Mouse (Mus musculus) heart, embryonic 16.5 days (tissue): Measurements from ENCODE around the gene Nacc2. TPM values are rescaled to one million over a fixed set of nuclear protein-coding genes. Genes with fewer than 3 reads are reported as not detected.

Source experiments
- ATAC-seq: fragments of 200-750 bp; cut with Nextera tagmentation; replicated peaks from 2 replicates; pipeline ENCODE4 v1.8.0; 2017; ENCODE audit warnings: moderate number of reproducible peaks; ENCODE audit not compliant: insufficient read depth, low FRiP score; ENCODE audit errors: extremely low read depth
- H3K27ac ChIP-seq: fragments of 300-500 bp; sonication (generic); 2 replicates; pipeline ENCODE4 v1.5.1; 2014; ENCODE audit warnings: mild to moderate bottlenecking, low read length, control low read depth, moderate library complexity
- H3K27me3 ChIP-seq: fragments of 300-500 bp; sonication (generic); 2 replicates; pipeline ENCODE4 v1.6.1; 2014; ENCODE audit warnings: low read length, mixed read lengths; ENCODE audit not compliant: control insufficient read depth, insufficient read depth
- H3K36me3 ChIP-seq: fragments of 300-500 bp; sonication (generic); 2 replicates; pipeline ENCODE4 v1.6.1; 2014; ENCODE audit not compliant: control insufficient read depth, insufficient read depth
- H3K4me1 ChIP-seq: fragments of 300-500 bp; sonication (generic); 2 replicates; pipeline ENCODE4 v1.6.1; 2014; ENCODE audit warnings: low read length, mixed read lengths; ENCODE audit not compliant: control insufficient read depth, insufficient read depth
- H3K4me2 ChIP-seq: fragments of 300-500 bp; sonication (generic); 2 replicates; pipeline ENCODE4 v1.6.1; 2014; ENCODE audit warnings: low read depth, mild to moderate bottlenecking, control low read depth, low read length
- H3K4me3 ChIP-seq: fragments of 300-500 bp; sonication (generic); 2 replicates; pipeline ENCODE4 v1.5.1; 2014; ENCODE audit warnings: mild to moderate bottlenecking, control low read depth, low read length
- H3K9ac ChIP-seq: fragments of 300-500 bp; sonication (generic); 2 replicates; pipeline ENCODE4 v1.6.1; 2014; ENCODE audit warnings: low read length, control low read depth
- H3K9me3 ChIP-seq: fragments of 300-500 bp; sonication (generic); replicated peaks from 2 replicates; pipeline ENCODE4 v1.6.1; 2016; ENCODE audit warnings: low read length; ENCODE audit not compliant: control insufficient read depth
- WGBS: fragments of 180-500 bp; shearing (Covaris S2); extraction: QIAGEN DNeasy Blood & Tissue Kit; methylation state at CpG from one replicate; pipeline ENCODE4 v1.1.7; 2014; 5-methylcytosine and 5-hydroxymethylcytosine counted together
- polyA plus RNA-seq: library from polyadenylated mRNA; unstranded; fragments of >200 nt; fragmentation: Nextera tagmentation; extraction: Ambion mirVana; gene quantifications from 2 replicates; pipeline ENCODE4 v1.2.1, GENCODE M21; 2015

The Nacc2 gene
- polyA plus RNA-seq, 1 experiment from 2014 or later: 8.0 TPM

GRCm38 (mm10) chr2:26129962-26130361 lies 6.9 kb upstream of the Nacc2 start:
- H3K4me3 ChIP-seq: no peak overlapping the region
- 64% methylated on average over 3 of the region's 3 CpGs for WGBS
- no peak overlapping the region for H3K4me2 ChIP-seq
- H3K4me1 ChIP-seq: peaks cover 14% of the 10 kb centered on the region
- no peaks in the 10 kb centered on the region for H3K36me3 ChIP-seq
- no peak for ATAC-seq
- no peak overlapping the region for H3K9ac ChIP-seq
- no peak overlapping the region for H3K27ac ChIP-seq
- no peaks in the 10 kb centered on the region for H3K27me3 ChIP-seq
- no peaks in the 10 kb centered on the region for H3K9me3 ChIP-seq

DNA sequence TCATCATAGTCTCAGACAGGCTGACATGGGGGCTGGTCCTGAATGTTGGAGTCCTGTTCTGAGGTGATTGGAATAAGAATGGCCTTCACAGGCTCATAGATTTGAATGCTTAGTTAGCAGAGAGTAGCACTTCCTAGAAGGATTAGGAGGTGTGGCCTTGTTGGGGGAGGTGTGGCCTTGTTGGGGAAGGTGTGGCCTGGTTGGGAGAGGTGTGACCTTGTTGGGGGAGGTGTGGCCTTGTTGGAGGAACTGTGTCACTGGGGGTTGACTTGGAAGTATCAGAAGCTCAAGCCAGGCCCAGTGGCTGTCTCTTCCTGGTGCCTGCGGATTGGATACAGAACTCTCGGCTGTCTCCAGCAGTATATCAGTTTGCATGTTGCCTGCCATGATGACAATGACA lies 6.3 kb upstream of the Nacc2 start:
- WGBS: 86% methylated on average over 2 of the region's 2 CpGs
- ATAC-seq: no peak
- Histone ChIP-seq H3K9me3 (no peaks in the 10 kb centered on the region), H3K27me3 (no peaks in the 10 kb centered on the region), H3K36me3 (no peaks in the 10 kb centered on the region), H3K4me1 (peaks cover 14% of the 10 kb centered on the region), H3K4me3 (no peak overlapping the region), H3K4me2 (no peak overlapping the region), H3K27ac (no peak overlapping the region), H3K9ac (no peak overlapping the region)

DNA sequence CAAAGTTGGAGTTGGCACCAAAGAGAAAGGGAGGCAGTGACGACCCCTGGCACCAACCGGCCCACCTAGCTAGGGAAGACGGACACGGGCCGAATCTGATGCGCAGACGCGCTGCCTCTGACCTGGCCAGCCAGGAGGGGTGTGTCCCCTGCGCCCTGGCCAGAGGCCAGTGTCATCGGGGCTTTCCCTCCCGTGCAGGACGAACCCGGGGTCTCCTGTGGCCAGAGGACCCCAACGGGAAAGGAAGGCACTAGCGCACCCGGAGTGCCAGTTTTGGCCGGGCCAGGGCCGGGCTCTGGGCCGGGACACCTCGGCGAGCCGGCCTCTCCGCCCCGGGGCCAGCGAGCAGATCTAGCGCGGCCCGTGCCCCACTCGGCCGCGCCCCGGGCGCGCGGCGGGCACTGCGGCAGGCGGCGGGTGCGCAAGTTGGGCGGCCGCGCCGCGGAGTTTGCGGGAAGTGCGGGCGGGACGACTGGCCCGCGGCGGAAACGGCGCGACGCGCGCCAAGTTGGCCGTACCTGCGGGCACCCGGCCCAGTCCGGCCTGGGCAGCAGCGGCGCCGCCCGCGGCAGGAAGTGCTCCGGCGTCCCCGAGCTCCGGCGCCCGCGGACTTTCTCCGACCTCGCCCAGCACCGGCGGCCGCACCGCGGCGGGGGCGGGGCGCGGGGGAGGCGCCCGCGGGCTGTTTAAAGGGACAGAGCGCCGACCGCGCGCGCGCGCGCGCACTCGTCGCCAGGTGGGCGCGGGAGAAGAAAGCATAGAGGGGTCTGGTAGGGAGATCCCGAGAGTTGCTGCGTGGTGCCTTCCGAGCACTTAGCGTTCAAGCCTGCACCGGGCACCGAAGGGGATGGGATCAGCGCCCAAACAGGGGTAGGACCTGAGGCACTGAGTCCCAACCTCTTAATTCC lies 595 bp downstream of the Nacc2 start:
- under 1% methylated on average over 99 of the region's 109 CpGs for WGBS
- ATAC-seq: peak; percentile 64
- H3K4me1 ChIP-seq: peaks cover 31% of the 10 kb centered on the region
- peak overlapping the region; percentile 97 for H3K4me2 ChIP-seq
- H3K27me3 ChIP-seq: no peaks in the 10 kb centered on the region
- no peaks in the 10 kb centered on the region for H3K9me3 ChIP-seq
- H3K27ac ChIP-seq: peak overlapping the region; percentile 60
- H3K36me3 ChIP-seq: no peaks in the 10 kb centered on the region
- peak overlapping the region; percentile 77 for H3K4me3 ChIP-seq
- H3K9ac ChIP-seq: peak overlapping the region; percentile 83

- no peaks in the 10 kb centered on the region for H3K27me3 ChIP-seq
- no peak for ATAC-seq
- 32% methylated on average over 17 of the region's 17 CpGs for WGBS
- peak overlapping the region; percentile 83 for H3K9ac ChIP-seq
- H3K4me3 ChIP-seq: peak overlapping the region; percentile 77
- H3K4me2 ChIP-seq: peak overlapping the region; percentile 97
- no peak overlapping the region for H3K27ac ChIP-seq
- H3K9me3 ChIP-seq: no peaks in the 10 kb centered on the region
- peaks cover 36% of the 10 kb centered on the region for H3K4me1 ChIP-seq
- H3K36me3 ChIP-seq: no peaks in the 10 kb centered on the region
Observed at GRCm38 (mm10) chr2:26121541-26122083, 1.4 kb downstream of the Nacc2 start.

- Histone ChIP-seq H3K4me1 (peaks cover 43% of the 10 kb centered on the region), H3K4me2 (no peak overlapping the region), H3K4me3 (no peak overlapping the region), H3K27ac (no peak overlapping the region), H3K9ac (no peak overlapping the region), H3K36me3 (no peaks in the 10 kb centered on the region), H3K9me3 (no peaks in the 10 kb centered on the region), H3K27me3 (no peaks in the 10 kb centered on the region)
- WGBS: 48% methylated on average over 2 of the region's 2 CpGs
- no peak for ATAC-seq
Observed at GRCm38 (mm10) chr2:26119626-26120025, 3.4 kb downstream of the Nacc2 start.

DNA sequence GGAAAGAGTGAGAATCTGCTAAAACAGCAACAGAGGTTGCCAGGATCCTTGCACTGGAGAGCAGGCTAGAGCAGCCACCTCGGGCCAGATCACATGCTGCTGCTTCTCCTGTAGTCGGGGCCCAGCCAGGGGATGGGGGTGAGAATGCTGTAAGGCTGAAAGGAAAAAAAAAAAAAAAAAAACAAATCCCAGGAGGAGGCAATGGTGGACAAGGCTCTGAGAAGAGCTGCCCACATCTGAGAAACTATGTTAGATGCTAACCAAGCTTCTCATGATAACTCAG lies 3.8 kb downstream of the Nacc2 start:
- peak overlapping the region; percentile 47; the same call in 1 of the 2 replicates for H3K9ac ChIP-seq
- no peaks in the 10 kb centered on the region for H3K27me3 ChIP-seq
- 17% methylated on average over 2 of the region's 2 CpGs for WGBS
- no peaks in the 10 kb centered on the region for H3K9me3 ChIP-seq
- no peak for ATAC-seq
- no peaks in the 10 kb centered on the region for H3K36me3 ChIP-seq
- H3K4me3 ChIP-seq: no peak overlapping the region
- peaks cover 43% of the 10 kb centered on the region for H3K4me1 ChIP-seq
- no peak overlapping the region for H3K4me2 ChIP-seq
- H3K27ac ChIP-seq: peak overlapping the region; percentile 77

DNA sequence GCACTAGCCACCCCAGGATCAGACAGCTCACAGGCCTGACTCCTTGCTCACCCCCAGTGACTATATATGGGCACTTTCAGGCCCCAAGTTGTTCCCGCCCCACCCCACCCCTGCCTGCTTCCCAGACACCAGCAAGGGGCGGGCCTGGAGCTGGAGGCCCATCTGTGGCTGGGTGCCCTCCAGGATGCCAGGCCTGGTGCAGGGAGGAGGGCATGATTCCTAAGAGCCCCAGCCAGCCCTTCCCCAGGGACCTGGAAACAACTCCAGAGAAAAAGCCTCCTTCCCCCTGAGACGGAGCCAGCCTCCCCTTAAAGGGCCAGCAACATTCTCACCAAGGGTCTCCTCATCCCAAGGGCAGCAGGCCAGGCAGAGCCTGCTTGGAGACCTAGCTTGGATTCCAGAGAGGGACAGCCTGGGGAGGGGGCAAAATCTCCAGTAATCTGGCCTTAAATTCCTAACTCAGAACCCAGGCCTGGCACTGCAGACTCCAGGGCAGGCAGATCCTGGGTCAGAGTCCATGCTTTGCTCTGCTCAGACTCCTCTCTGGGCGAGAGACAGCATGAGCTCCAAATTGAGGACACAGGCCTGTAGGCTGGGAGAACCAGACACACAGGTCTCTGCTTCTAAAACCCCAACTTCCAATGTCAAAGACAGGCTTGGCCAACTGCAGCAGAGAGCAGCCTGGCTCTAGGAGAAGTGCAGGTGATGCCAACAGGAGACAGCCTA lies 4.3 kb downstream of the Nacc2 start:
- H3K4me1 ChIP-seq: peaks cover 42% of the 10 kb centered on the region
- peak; percentile 40 for ATAC-seq
- H3K9me3 ChIP-seq: no peaks in the 10 kb centered on the region
- H3K4me3 ChIP-seq: no peak overlapping the region
- 51% methylated on average over 4 of the region's 4 CpGs for WGBS
- peak overlapping the region; percentile 28; the same call in 1 of the 2 replicates for H3K4me2 ChIP-seq
- peak overlapping the region; percentile 47 for H3K9ac ChIP-seq
- H3K27me3 ChIP-seq: no peaks in the 10 kb centered on the region
- peak overlapping the region; percentile 77 for H3K27ac ChIP-seq
- no peaks in the 10 kb centered on the region for H3K36me3 ChIP-seq

- H3K36me3 ChIP-seq: no peaks in the 10 kb centered on the region
- H3K4me3 ChIP-seq: no peak overlapping the region
- no peak overlapping the region for H3K27ac ChIP-seq
- H3K9me3 ChIP-seq: no peaks in the 10 kb centered on the region
- 80% methylated on average over 1 of the region's 1 CpGs for WGBS
- ATAC-seq: no peak
- no peak overlapping the region for H3K9ac ChIP-seq
- no peak overlapping the region for H3K4me2 ChIP-seq
- peaks cover 34% of the 10 kb centered on the region for H3K4me1 ChIP-seq
- H3K27me3 ChIP-seq: no peaks in the 10 kb centered on the region
Observed at GRCm38 (mm10) chr2:26117580-26117979, 5.4 kb downstream of the Nacc2 start.

DNA sequence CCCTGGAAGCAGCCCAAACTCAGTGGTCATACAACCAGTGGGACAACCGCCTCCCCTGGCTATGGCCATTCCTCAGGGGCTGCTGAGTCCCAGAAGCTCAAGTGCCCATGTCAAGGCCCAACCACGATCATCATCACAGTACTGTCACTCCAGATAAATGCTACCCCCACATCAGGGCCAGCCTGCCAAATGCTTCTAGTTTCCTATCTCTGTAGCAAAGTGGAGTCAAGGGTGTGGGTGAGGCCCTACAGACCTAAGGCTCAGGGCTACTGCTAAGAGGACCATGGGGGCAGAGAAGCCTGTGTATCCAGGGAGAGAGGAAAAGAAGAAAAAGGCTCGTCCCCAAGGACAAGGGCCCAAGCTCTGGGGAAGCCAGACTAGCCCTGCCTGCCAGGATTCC lies 6.5 kb downstream of the Nacc2 start:
- Histone ChIP-seq H3K9ac (no peak overlapping the region), H3K4me3 (no peak overlapping the region), H3K27ac (no peak overlapping the region), H3K36me3 (no peaks in the 10 kb centered on the region), H3K27me3 (no peaks in the 10 kb centered on the region), H3K4me1 (peaks cover 30% of the 10 kb centered on the region), H3K4me2 (no peak overlapping the region), H3K9me3 (no peaks in the 10 kb centered on the region)
- WGBS: 35% methylated on average over 3 of the region's 3 CpGs
- ATAC-seq: no peak
